Mouse (Mus musculus) limb, embryonic 10.5 days (tissue): ENCODE measurements around the gene Maip1. TPM values are rescaled to one million over a fixed set of nuclear protein-coding genes. Genes with fewer than 3 reads are reported as not detected.

ENCODE experiments used
- DNase-seq: peaks from one replicate; pipeline ENCODE4 v3.0.0-alpha.2; 2017; ENCODE audit warnings: low spot score
- H3K27ac ChIP-seq: fragments of 300-500 bp; sonication (generic); 2 replicates; pipeline ENCODE4 v1.5.1; 2016; ENCODE audit warnings: mild to moderate bottlenecking
- H3K27me3 ChIP-seq: fragments of 300-500 bp; sonication (generic); 2 replicates; pipeline ENCODE4 v1.6.1; 2016; ENCODE audit warnings: low read depth, mild to moderate bottlenecking; ENCODE audit not compliant: poor library complexity, severe bottlenecking
- H3K36me3 ChIP-seq: fragments of 300-500 bp; sonication (generic); 2 replicates; pipeline ENCODE4 v1.6.1; 2016; ENCODE audit warnings: mild to moderate bottlenecking, moderate library complexity
- H3K4me1 ChIP-seq: fragments of 300-500 bp; sonication (generic); 2 replicates; pipeline ENCODE4 v1.6.1; 2016
- H3K4me3 ChIP-seq: fragments of 300-500 bp; sonication (generic); 2 replicates; pipeline ENCODE4 v1.5.1; 2016; ENCODE audit warnings: mild to moderate bottlenecking, moderate library complexity
- H3K9me3 ChIP-seq: fragments of 300-500 bp; sonication (generic); replicated peaks from 2 replicates; pipeline ENCODE4 v1.6.1; 2016; ENCODE audit warnings: mild to moderate bottlenecking
- WGBS: fragments of 180-500 bp; shearing (Covaris S2); methylation state at CpG from one replicate; pipeline ENCODE4 v1.1.7; 2016; 5-methylcytosine and 5-hydroxymethylcytosine counted together
- polyA plus RNA-seq: library from polyadenylated mRNA; unstranded; fragments of >200 nt; fragmentation: Nextera tagmentation; extraction: Ambion mirVana; gene quantifications from 2 replicates; pipeline ENCODE4 v1.2.1, GENCODE M21; 2016

Maip1 gene
- polyA plus RNA-seq, 1 experiment from 2014 or later, result 20.6 TPM

DNA sequence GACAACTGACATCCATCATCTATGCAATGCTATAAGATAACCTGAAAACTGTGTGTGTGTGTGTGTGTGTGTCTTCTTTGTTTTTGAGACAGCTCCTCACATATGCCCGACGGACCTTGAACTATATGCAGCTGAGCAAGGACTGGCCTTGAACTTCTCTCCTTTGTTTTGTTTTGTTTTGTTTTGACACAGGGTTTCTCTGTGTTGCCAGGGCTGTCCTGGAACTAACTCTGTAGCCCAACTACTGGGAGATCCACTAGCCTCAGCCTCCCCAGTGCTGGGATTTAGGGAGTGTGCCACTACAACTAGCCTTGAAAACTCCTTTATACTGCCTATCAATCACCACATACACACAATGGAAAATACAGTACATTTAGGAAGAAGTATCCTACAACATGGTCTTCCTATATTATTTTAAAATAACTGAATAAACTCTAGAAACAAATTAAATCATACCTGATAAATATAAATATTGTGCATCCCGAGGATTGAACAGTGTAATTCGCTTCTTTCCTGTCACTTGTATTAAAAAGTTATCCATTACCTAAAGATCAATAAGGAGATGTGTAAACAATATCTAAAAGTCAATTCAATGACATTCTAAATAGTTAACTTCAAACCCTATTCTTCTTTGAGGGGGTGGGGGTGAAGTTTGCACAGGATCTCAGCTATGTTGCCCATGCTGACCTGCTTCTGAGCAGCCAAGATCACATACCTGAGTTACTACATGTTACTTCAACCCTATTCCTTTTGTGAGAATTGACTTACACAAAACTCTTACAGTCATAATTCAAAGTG lies 14.9 kb upstream of the Maip1 start:
- no peaks in the 10 kb centered on the region for H3K9me3 ChIP-seq
- H3K27me3 ChIP-seq, result no peaks in the 10 kb centered on the region
- WGBS, result 96% methylated on average over 4 of the region's 4 CpGs
- no peak overlapping the region for H3K27ac ChIP-seq
- H3K36me3 ChIP-seq, result peaks cover 79% of the 10 kb centered on the region
- H3K4me3 ChIP-seq, result no peak overlapping the region
- DNase-seq, result no peak
- H3K4me1 ChIP-seq, result no peaks in the 10 kb centered on the region

DNA sequence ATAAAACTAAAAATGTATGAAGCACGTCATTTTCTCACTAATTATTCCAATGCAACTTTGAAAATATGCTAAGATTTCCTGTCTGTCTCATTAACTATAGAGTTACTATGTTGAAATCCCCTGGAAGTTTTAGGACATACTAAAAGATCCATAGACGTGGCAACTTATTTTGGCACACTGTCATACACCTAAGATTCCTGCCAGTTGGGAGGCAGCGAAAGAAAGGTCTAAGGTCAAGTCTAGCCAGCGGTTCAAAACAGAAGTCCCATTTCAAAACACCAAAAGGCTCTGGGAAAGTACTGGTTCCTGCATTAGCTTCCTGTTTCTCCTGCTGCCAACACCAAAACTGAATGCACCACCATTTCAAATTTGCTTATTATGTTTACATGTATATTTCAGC lies 13.7 kb upstream of the Maip1 start:
- 87% methylated on average over 4 of the region's 4 CpGs for WGBS
- DNase-seq, result no peak
- Histone ChIP-seq H3K27me3 (no peaks in the 10 kb centered on the region), H3K36me3 (peaks cover 87% of the 10 kb centered on the region), H3K9me3 (no peaks in the 10 kb centered on the region), H3K4me3 (no peak overlapping the region), H3K27ac (no peak overlapping the region), H3K4me1 (no peaks in the 10 kb centered on the region)

DNA sequence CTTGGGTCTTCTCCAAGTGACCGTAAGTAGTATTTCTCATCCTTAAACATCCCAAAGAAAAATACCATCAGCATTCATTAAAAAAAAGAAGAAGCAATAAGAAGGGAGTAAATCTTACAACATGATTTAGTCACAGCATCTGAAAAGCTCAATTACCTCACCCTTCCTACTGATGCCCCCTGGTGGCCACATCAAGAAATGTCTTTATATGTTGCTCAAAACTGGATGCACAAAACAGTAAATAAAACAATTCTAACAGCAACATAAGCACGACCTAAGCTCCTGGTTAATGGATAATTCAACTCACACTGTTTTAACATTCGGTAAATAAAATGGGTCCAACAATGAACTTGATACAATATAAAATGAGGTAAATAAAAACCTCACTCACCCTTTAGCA lies 12.1 kb upstream of the Maip1 start:
- no peaks in the 10 kb centered on the region for H3K9me3 ChIP-seq
- H3K36me3 ChIP-seq, result peaks cover 87% of the 10 kb centered on the region
- WGBS, result 66% methylated on average over 3 of the region's 3 CpGs
- H3K27me3 ChIP-seq, result no peaks in the 10 kb centered on the region
- DNase-seq, result peak; percentile 50
- H3K27ac ChIP-seq, result no peak overlapping the region
- no peaks in the 10 kb centered on the region for H3K4me1 ChIP-seq
- no peak overlapping the region for H3K4me3 ChIP-seq

DNA sequence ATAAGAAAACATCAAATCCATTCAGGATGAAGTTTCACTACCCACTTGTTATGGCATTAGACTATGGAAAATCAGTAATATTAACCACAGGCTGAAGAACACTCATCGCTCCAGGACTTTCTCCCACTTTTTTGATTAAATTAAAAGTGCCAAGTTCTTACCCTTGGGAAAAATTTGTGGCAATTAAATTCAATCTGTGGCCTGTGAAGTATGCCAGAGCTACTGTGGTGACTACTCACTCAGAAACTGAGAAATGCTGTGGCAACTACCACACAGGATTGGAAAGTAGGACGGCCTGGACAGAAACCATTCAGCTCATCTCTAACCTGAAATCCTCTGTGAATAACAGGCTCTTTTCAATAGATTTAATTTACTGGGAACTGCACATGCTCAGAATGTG lies 5.8 kb upstream of the Maip1 start:
- DNase-seq, result no peak
- WGBS, result 93% methylated on average over 2 of the region's 2 CpGs
- Histone ChIP-seq H3K4me1 (no peaks in the 10 kb centered on the region), H3K27me3 (no peaks in the 10 kb centered on the region), H3K4me3 (no peak overlapping the region), H3K9me3 (no peaks in the 10 kb centered on the region), H3K27ac (no peak overlapping the region), H3K36me3 (peaks cover 68% of the 10 kb centered on the region)

DNA sequence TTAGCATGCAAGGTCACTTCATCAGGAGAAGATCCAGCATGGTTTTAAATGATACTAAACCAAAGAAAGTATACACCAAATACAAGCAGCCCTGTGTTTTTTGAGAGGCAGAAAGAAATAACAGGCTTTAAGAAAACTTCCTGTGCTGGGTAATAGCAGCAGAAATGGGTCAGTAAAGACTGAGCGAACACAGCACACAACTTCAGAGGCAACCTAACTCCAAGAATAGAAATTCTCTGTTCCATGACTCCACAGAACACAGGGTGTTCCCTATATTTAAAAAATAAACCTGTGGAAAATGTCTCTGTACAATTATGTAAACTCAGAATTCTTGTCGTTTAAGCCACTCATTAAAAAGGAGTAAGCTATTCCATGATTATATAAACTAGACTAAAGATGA lies 5.3 kb upstream of the Maip1 start:
- no peaks in the 10 kb centered on the region for H3K27me3 ChIP-seq
- no peaks in the 10 kb centered on the region for H3K9me3 ChIP-seq
- no peak overlapping the region for H3K27ac ChIP-seq
- 93% methylated on average over 2 of the region's 2 CpGs for WGBS
- no peak overlapping the region for H3K4me3 ChIP-seq
- peaks cover 4% of the 10 kb centered on the region; the same call in 1 of the 2 replicates for H3K4me1 ChIP-seq
- DNase-seq, result no peak
- H3K36me3 ChIP-seq, result peaks cover 63% of the 10 kb centered on the region

DNA sequence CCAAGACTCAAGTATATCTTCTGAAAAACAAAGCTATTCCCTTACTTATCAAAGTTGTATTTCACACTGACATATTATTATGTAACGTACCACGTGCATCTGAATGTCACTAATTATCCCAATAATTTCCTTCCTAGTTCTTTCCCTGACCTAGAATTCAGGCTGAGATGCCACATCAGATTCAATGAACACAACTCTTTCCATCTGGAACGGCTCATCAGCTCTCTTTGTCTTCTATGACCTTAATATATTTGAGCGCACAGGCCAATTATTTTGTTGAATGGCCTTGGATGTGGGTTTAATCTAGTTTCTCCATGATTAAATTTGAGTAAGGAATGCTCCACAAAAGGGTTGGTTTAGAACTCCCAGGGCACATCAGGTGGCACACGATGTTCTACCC lies 4.0 kb upstream of the Maip1 start:
- Histone ChIP-seq H3K4me3 (no peak overlapping the region), H3K27me3 (no peaks in the 10 kb centered on the region), H3K36me3 (peaks cover 50% of the 10 kb centered on the region), H3K4me1 (peaks cover 4% of the 10 kb centered on the region; the same call in 1 of the 2 replicates), H3K27ac (no peak overlapping the region), H3K9me3 (no peaks in the 10 kb centered on the region)
- 91% methylated on average over 5 of the region's 5 CpGs for WGBS
- DNase-seq, result no peak

DNA sequence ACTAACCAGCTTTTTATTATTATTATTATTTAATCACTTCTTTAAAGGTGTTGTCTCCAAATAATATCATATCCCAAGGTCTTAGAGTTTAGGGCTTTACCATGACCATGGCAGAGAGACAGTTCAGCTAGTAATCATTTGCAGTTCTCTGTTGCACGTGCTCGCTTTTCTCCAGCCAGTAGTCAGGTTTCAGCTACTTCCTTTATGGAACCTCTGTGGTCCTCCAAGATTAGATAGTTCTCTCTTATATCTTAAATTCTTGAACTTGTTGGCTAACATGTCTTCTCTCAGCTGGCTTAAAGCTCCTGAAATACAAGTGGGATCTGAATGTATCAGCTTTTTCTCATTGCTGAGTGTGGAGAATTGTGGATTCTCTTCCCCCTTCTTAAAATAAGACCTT lies 2.9 kb downstream of the Maip1 start:
- peaks cover 52% of the 10 kb centered on the region for H3K36me3 ChIP-seq
- H3K4me1 ChIP-seq, result peaks cover 23% of the 10 kb centered on the region
- H3K9me3 ChIP-seq, result no peaks in the 10 kb centered on the region
- no peak for DNase-seq
- H3K27me3 ChIP-seq, result no peaks in the 10 kb centered on the region
- WGBS, result 87% methylated on average over 2 of the region's 2 CpGs
- H3K27ac ChIP-seq, result no peak overlapping the region
- no peak overlapping the region for H3K4me3 ChIP-seq

DNA sequence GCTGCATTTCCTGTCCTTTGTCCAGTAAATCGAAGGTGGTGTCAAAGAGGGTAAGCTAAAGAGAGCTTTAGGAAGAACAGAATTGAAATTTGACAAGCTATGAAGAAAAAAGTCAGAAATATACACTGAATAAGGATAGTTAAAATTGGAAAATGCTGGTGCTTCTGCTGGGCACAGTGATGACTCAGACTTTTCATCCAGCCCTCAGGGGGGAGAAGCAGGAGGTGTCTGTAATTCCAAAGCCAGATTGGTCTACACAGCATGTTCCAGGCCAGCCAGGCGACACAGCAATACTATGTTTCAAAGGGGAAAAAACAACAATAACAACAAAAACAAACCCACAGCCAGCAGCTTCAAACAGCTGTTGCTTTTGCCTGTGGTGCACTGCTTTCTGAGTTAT lies 7.3 kb downstream of the Maip1 start:
- WGBS, result 93% methylated on average over 2 of the region's 2 CpGs
- peaks cover 78% of the 10 kb centered on the region for H3K36me3 ChIP-seq
- H3K4me1 ChIP-seq, result peaks cover 7% of the 10 kb centered on the region

DNA sequence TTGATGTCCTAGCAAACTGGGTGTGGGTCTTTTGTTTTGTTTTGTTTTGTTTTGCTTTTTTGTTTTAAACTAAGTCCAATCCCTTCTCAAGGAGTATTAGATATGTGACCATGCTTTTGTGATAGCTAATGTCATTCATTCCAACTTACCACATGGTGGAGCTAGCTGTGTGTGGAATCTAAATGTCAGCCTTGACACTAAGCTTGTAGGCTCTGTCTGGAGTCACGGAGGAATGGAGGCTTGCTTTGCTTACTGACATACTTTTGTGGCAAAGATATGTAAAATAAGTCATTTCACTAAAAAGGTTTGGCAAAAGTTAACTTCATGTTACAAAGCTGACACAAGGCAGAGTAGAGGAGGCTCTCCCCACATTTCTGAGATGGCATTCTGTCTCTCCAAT lies 17.6 kb downstream of the Maip1 start:
- Histone ChIP-seq H3K4me1 (peaks cover 2% of the 10 kb centered on the region), H3K27me3 (no peaks in the 10 kb centered on the region), H3K4me3 (no peak overlapping the region), H3K27ac (no peak overlapping the region), H3K9me3 (no peaks in the 10 kb centered on the region), H3K36me3 (no peaks in the 10 kb centered on the region)
- no peak for DNase-seq
- WGBS, result 30% methylated on average over 1 of the region's 1 CpGs

More for the DNA sequence above, 7.3 kb downstream of the Maip1 start:
- H3K27me3 ChIP-seq, result no peaks in the 10 kb centered on the region
- no peaks in the 10 kb centered on the region for H3K9me3 ChIP-seq
- DNase-seq, result no peak
- no peak overlapping the region for H3K27ac ChIP-seq
- H3K4me3 ChIP-seq, result no peak overlapping the region

DNA sequence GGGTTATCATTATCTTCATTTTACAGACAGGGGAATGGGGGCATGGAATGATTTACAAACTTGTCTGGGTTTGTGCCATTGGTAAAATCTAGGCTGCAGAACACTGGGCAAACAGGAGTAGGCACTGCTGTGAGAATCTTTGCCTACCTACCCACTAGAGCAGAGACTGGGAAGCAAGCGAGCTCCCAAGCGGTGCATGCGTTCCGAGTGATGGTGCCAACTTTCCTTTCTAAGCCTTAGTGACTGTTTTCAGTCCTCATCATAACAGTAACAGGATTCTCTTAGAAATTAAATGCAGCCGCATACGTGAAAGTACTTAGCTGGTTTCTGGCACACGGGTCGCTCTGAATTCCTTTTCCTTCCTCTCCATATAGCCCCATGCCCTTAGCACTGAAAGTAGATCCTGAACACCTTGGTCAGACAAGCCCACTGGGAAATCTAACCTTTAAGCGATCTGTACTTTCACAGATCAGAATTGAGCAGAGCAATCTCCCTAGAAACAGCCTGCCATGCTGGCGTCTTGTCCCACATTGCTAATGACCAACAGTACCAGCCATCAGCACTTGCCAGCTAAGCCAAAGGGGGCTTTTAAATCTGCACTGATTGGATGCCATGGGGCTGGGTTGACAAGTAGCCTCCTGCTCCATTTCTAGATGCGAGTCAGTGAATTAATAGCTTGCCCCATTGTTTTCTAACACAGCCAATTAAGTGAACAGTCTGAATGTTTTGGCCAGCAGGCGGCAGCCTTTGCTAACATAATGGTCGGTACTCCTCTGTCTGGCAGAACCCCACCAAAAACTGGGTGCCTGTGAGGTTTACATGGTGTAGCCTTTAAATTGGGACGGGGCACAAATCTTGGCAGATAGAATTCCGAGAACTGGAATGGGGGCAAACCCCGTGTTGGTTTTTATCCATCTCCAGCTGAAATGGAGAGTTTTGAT lies 22.5 kb downstream of the Maip1 start:
- H3K4me1 ChIP-seq, result peaks cover 18% of the 10 kb centered on the region
- WGBS, result 59% methylated on average over 16 of the region's 16 CpGs
- DNase-seq, result peak; percentile 91
- no peaks in the 10 kb centered on the region for H3K9me3 ChIP-seq
- no peaks in the 10 kb centered on the region for H3K27me3 ChIP-seq
- H3K4me3 ChIP-seq, result no peak overlapping the region; the same call in 1 of the 2 replicates
- H3K27ac ChIP-seq, result peak overlapping the region; percentile 43; the same call in 1 of the 2 replicates
- H3K36me3 ChIP-seq, result no peaks in the 10 kb centered on the region

DNA sequence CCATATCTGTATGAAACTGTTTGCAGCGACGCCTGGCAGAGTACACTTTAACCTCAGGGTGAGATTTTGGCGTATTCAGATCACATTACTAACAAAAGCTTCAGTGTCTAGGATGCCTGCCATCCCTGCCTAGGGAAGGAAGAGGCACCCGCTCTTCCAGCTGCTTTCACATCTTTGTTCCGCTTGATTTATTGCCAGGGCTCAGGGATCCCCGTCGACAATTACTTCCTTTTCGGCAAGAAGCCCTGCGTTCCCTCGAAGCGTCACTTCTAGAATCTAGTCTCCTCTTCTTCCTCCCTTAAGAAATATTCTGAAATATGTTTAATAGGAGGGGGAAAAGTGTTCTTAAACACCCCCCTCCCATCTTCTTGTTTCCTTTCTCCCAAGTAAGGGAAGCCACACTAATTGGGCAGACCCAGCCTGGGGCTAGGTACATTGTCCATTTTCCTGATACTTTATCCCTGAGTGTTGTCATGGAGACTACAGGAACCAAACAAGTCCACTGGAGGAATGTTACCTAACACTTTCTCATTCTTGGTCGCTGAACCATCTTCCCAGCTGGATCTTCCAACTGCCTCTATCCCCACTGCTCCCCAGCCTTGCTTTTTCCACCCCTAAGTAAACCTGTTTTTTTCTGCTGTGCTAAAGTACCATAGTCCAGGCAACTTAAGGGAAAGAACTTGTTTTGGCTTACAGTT lies 23.8 kb downstream of the Maip1 start:
- DNase-seq, result no peak
- no peaks in the 10 kb centered on the region for H3K36me3 ChIP-seq
- no peaks in the 10 kb centered on the region for H3K27me3 ChIP-seq
- peaks cover 18% of the 10 kb centered on the region for H3K4me1 ChIP-seq
- H3K27ac ChIP-seq, result peak overlapping the region; percentile 42
- no peaks in the 10 kb centered on the region for H3K9me3 ChIP-seq
- H3K4me3 ChIP-seq, result peak overlapping the region; percentile 30
- WGBS, result 13% methylated on average over 12 of the region's 12 CpGs

DNA sequence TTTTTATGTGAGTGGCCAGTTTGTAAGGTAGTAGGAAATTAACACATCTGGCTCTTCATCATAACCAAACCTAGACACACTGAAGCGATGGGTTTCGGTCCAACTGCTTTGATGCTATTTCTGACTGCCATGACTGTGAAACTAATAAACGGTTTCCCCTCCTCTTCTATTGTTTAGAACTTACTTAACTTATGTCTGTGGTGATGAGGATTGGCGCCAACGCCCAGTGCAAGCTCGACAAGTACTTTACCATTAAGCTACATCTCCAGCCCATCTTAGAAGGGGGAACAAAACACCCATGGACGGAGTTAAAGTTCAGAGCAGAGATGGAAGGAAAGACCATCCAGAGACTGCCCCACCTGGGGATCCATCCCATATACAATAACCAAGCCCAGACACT lies 27.0 kb downstream of the Maip1 start:
- Histone ChIP-seq H3K4me3 (no peak overlapping the region), H3K36me3 (no peaks in the 10 kb centered on the region), H3K4me1 (peaks cover 33% of the 10 kb centered on the region), H3K27ac (no peak overlapping the region), H3K9me3 (no peaks in the 10 kb centered on the region), H3K27me3 (no peaks in the 10 kb centered on the region)
- DNase-seq, result no peak
- 94% methylated on average over 7 of the region's 7 CpGs for WGBS
